Mouse (Mus musculus) limb, embryonic 13.5 days (tissue): ENCODE results near the gene Smpdl3a. TPM values are rescaled to one million over a fixed set of nuclear protein-coding genes. Genes with fewer than 3 reads are reported as not detected.

Experiments
- ATAC-seq: fragments of 200-750 bp; cut with Nextera tagmentation; 2 replicates; pipeline ENCODE4 v1.8.0; 2017; ENCODE audit warnings: low read depth, moderate number of reproducible peaks, moderate TSS enrichment; ENCODE audit not compliant: low FRiP score
- H3K27ac ChIP-seq: fragments of 300-500 bp; sonication (generic); 2 replicates; pipeline ENCODE4 v1.5.1; 2015; ENCODE audit warnings: inconsistent platforms, mild to moderate bottlenecking, moderate library complexity
- H3K27me3 ChIP-seq: fragments of 300-500 bp; sonication (generic); 2 replicates; pipeline ENCODE4 v1.6.1; 2015; ENCODE audit warnings: mild to moderate bottlenecking, inconsistent platforms
- H3K36me3 ChIP-seq: fragments of 300-500 bp; sonication (generic); 2 replicates; pipeline ENCODE4 v1.6.1; 2015; ENCODE audit warnings: inconsistent platforms, mild to moderate bottlenecking, moderate library complexity
- H3K4me1 ChIP-seq: fragments of 300-500 bp; sonication (generic); 2 replicates; pipeline ENCODE4 v1.6.1; 2015; ENCODE audit warnings: inconsistent platforms
- H3K4me2 ChIP-seq: fragments of 300-500 bp; sonication (generic); replicated peaks from 2 replicates; pipeline ENCODE4 v1.6.1; 2015; ENCODE audit warnings: inconsistent platforms, mild to moderate bottlenecking, moderate library complexity
- H3K4me3 ChIP-seq: fragments of 300-500 bp; sonication (generic); 2 replicates; pipeline ENCODE4 v1.5.1; 2015; ENCODE audit warnings: moderate library complexity, mild to moderate bottlenecking, inconsistent platforms
- H3K9ac ChIP-seq: fragments of 300-500 bp; sonication (generic); 2 replicates; pipeline ENCODE4 v1.6.1; 2015; ENCODE audit warnings: mild to moderate bottlenecking, inconsistent platforms
- H3K9me3 ChIP-seq: fragments of 300-500 bp; sonication (generic); 2 replicates; pipeline ENCODE4 v1.6.1; 2016; ENCODE audit warnings: inconsistent platforms
- WGBS: fragments of 180-500 bp; shearing (Covaris S2); methylation state at CpG from one replicate; pipeline ENCODE4 v1.1.7; 2015; 5-methylcytosine and 5-hydroxymethylcytosine counted together
- polyA plus RNA-seq: library from polyadenylated mRNA; unstranded; fragments of >200 nt; fragmentation: Nextera tagmentation; extraction: Ambion mirVana; gene quantifications from 2 replicates; pipeline ENCODE4 v1.2.1, GENCODE M21; 2015

The Smpdl3a gene
- polyA plus RNA-seq, 1 experiment from 2014 or later: 10.7 TPM

DNA sequence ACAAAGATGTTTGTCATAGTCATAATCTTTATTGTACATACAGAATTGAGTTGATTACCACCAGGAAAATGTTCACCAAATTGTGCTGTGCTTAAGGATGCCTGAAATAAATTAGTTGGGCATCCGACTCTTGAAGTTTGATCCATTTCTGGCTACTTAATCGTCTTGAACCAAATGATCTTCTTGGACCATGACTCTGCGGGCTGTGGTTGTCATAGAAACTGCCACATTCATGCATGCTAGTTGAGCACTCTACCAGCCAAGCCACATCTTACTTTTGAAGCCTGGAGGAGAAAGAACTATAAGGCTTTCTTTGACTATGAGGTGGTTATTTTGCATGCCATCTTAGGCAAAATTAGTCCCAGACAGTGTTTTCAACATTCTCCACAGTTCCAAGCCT lies 35.5 kb downstream of the Smpdl3a start:
- Histone ChIP-seq H3K4me2 (no peak overlapping the region), H3K9ac (no peak overlapping the region), H3K4me3 (no peak overlapping the region), H3K36me3 (no peaks in the 10 kb centered on the region), H3K27me3 (no peaks in the 10 kb centered on the region), H3K9me3 (no peaks in the 10 kb centered on the region), H3K27ac (no peak overlapping the region), H3K4me1 (no peaks in the 10 kb centered on the region)
- 76% methylated on average over 3 of the region's 3 CpGs for WGBS
- no peak for ATAC-seq

DNA sequence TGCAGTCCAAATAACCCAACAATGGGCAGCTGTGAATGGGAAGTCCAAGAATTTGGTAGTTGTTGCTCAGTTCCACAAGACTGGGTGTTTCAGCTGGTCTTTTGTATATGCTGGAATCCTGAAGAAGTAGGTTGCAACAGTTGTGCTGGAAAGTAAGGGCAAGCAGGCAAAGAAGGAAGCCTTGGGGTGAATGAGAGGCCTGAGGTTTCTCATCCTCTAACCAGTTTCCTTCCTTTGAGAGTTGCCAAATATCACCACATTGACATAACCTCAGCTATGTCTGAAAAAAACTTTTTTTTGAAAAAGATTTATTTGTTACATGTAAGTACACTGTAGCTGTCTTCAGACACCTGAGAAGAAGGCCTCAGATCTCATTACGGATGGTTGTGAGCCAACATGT lies 41.0 kb downstream of the Smpdl3a start:
- Histone ChIP-seq H3K4me2 (no peak overlapping the region), H3K9ac (no peak overlapping the region), H3K4me3 (no peak overlapping the region), H3K36me3 (no peaks in the 10 kb centered on the region), H3K27me3 (no peaks in the 10 kb centered on the region), H3K9me3 (no peaks in the 10 kb centered on the region), H3K4me1 (no peaks in the 10 kb centered on the region), H3K27ac (no peak overlapping the region)
- ATAC-seq: no peak
- 90% methylated on average over 1 of the region's 1 CpGs for WGBS

DNA sequence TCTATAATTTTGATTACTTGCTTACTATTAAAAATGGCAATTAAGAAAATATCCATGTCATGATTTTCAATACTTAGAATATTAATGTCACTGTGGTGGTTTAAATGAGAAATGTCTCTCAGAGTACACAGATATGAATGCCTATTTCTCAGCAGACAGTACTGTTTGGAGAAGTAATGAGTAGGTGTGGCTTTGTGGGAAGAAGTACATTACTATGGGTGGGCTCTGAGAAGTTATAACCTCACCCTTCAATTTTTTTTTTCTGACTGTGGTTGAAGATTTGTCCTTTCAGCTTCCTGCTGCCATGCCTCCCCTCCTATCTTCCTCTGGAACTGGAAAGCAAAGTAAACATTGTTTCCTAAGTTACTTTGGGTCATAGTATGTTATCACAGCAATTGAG lies 41.8 kb downstream of the Smpdl3a start:
- H3K9ac ChIP-seq: no peak overlapping the region
- no peaks in the 10 kb centered on the region for H3K4me1 ChIP-seq
- no peak overlapping the region for H3K27ac ChIP-seq
- no peak for ATAC-seq
- no peaks in the 10 kb centered on the region for H3K36me3 ChIP-seq
- H3K9me3 ChIP-seq: no peaks in the 10 kb centered on the region
- no peaks in the 10 kb centered on the region for H3K27me3 ChIP-seq
- no peak overlapping the region for H3K4me2 ChIP-seq
- H3K4me3 ChIP-seq: no peak overlapping the region

DNA sequence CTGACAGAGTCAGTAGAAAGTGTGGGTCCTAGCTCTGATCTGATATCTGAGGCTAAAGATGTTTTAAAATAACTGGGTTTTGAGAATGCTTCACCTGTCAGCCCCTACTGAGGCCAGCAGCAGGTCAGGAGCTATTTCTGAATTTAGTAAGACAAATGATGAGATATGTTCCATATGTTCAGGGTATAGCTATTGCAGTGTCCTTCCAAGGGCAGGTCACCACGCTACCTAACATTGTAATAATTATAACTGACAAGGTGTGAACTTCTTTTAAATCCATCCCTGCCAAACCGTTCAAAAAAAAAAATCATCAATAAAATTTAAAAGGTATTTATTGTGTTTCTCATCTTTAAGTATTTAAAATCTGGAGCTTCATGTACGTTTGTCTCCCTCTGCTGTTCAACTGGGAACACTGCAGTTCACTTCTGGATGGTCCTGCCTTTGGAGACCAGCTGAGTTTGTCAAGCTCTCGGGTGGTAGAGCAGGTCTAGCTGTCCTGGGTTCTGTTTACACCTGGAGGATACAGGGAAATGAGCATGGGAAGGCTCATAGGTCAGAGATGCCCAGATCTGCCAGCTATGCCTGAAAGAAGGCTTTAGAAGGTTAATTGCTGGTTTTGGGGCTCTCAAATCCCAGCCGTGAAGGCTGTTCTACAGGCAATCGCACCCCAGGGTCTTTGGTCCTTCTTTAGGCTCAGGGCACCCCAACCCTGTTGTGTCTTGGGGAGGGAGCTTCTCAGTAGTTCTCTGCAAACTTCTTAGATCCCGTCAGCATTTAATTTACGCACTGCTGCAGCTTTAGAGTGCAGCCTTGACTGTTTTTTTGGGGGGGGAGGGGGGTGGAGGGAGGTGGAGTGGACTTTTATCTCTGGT lies 47.7 kb downstream of the Smpdl3a start:
- no peak overlapping the region for H3K27ac ChIP-seq
- H3K9ac ChIP-seq: no peak overlapping the region
- 41% methylated on average over 8 of the region's 8 CpGs for WGBS
- no peaks in the 10 kb centered on the region for H3K27me3 ChIP-seq
- H3K4me3 ChIP-seq: no peak overlapping the region
- H3K4me1 ChIP-seq: no peaks in the 10 kb centered on the region
- no peaks in the 10 kb centered on the region for H3K9me3 ChIP-seq
- ATAC-seq: no peak
- no peak overlapping the region for H3K4me2 ChIP-seq
- no peaks in the 10 kb centered on the region for H3K36me3 ChIP-seq

DNA sequence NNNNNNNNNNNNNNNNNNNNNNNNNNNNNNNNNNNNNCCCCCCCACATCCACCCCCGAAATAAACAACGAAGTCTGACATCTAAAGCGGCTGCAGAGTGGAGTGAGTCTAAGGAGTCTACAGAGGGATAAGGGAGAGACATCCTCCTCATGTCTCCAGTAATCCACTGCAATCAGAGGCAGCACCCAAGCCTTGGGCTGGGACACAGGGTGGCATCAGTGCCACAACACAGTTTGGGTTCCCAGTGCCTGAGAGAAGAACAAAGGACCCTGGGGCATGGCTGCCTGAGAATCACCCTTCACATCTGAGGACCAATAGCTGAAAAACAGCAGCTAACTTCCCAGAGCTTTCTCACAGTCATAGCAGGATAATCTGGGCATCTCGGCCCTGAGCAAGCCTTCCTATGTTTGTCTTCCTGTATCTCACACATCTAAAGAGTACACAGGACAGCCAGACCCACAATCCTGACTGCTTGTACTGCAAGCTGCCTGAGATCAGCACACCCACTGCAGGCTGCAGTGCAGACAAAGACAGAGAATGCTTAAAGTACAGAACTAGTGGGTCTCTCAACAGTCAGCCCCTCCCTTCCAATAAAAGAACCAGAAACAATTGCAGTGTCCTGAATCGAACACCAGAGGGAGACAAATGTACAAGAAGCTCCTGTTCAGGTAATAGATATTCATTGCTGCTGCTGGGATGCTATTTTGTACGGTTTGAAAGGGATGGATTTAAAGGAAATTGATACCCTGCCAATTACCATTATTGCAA lies 54.0 kb downstream of the Smpdl3a start:
- no peak for ATAC-seq
- no peaks in the 10 kb centered on the region for H3K27me3 ChIP-seq
- H3K4me1 ChIP-seq: no peaks in the 10 kb centered on the region
- no peak overlapping the region for H3K4me3 ChIP-seq
- no peaks in the 10 kb centered on the region for H3K9me3 ChIP-seq
- no peak overlapping the region for H3K4me2 ChIP-seq
- 48% methylated on average over 4 of the region's 6 CpGs for WGBS
- H3K36me3 ChIP-seq: no peaks in the 10 kb centered on the region
- H3K27ac ChIP-seq: no peak overlapping the region
- no peak overlapping the region for H3K9ac ChIP-seq

Other genes starting within 250 kb of the Smpdl3a start
- gene Pkib, start 162.4 kb upstream of the Smpdl3a start, polyA plus RNA-seq: 1.2 and 1.3 TPM in 2 replicates
- 9.3 and 10.8 TPM in 2 replicates for gene Fabp7, start 9.5 kb upstream of the Smpdl3a start, polyA plus RNA-seq